Mouse (Mus musculus) 416B (cell line): ENCODE data around the gene Hsd17b14.

Experiments used
- DNase-seq: peaks from one replicate; pipeline ENCODE4 v3.0.0; 2011; ENCODE audit warnings: low read depth

Hsd17b14 gene

DNA sequence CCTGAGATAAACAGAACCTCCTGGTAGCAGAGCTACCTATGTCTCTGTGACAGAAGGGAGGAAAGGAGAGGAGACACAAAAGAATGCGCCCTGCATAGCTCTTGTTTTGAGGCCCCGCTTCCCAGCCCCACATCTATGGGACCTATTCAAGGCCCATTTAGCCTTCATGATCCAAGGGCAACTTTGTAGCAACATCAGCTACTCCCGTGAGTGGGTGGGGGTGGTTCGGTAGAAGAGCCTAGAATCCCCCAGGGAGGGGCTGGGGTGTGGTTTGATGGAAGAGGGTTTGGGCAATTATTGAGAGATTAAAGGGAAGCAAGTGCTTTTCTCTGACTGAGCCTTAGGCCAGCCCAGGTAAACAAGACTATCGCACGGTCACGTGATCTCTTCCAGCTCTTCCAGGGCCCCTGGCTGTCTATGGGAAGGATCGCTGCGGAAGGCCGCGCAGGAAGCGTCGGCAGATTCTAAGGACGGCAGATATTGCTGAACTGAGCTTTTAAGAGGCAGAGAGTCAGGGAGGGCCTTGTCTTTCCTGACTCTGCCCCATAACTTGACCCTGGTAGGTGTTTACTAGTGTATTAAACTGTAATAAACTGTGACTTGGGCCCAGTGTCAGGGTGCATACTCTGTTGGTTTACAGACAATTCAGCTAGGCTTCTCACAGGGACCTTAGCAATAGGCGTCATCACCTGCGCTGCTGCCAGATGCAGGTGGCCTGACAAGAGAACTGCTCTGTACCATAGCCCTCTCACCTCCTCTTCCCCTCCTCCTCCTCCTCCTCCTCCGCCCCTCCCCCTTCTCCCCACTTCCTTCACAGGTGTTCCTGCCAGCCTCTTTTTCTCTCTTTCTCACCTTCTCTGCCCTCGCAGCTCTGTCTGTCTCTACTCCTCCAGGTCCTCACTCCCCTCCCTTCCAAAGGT is 44.5 kb downstream of the Hsd17b14 start:
- DNase-seq, result no peak

DNA sequence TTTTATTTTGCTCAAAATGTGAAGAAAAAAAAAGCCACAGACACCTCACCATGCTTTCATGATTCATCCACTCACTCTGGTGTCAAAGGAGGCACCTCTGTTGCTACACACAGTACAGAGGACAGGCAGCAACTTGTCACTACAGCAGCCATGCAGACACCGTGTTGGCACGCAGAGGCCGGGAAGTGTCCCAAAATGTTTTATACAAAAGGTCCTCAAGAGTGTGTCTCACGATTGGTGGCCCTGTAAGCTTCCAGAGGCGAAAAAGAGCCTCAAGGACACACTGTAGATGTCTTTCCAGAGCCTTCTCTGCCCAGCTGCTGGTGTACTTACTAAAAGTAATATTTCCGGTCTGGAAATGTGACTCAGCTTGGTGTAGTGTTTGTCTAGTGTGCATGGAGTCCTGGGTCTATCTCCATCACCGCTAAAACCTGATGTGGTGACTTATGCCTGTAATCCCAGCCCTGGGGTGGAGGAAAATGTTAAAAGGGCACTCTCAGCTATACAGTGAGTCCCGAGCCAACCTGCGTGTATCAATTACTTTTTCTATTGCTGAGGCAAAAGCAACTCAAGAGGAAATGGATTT is 51.1 kb downstream of the Hsd17b14 start:
- DNase-seq, result peak; percentile 91

DNA sequence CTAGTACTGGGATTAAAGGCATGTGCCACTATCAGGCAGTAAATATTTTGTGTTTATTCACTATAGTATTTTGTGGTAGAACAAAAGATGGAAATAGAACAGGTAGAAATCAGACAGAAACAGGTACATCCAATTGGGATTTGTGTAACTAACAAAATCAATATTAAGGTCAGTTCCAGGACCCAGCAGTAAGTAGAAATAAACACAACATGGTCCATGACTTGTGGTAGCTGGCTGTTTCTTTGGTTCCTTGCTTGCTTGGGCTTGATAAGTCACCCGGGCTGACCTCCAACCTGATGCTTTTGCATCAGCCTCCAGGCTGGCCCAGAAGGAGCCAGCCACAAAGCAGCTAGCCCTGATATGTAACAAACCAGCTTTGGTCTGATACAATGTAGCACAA is 54.8 kb downstream of the Hsd17b14 start:
- DNase-seq, result no peak

DNA sequence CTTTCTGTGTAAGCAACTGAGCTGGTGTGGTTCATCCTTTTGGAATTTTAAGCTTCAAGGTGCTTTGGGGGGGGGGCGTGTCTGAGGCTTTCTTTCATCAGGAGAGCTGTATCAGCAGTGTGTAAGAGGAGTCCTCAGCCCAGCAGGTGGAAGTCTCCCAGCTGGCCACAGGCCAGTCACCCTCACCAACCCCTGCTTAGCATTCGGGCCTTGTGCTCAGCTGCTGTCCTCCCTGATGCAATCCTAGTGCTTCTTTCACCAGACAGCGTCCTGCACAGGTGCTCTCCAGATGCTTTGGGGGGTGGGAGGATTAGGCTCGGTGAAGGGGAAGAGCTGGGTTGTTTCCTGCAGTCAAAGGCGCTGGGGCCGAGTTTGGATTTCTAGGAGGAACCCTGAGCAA is 61.6 kb downstream of the Hsd17b14 start:
- no peak for DNase-seq

DNA sequence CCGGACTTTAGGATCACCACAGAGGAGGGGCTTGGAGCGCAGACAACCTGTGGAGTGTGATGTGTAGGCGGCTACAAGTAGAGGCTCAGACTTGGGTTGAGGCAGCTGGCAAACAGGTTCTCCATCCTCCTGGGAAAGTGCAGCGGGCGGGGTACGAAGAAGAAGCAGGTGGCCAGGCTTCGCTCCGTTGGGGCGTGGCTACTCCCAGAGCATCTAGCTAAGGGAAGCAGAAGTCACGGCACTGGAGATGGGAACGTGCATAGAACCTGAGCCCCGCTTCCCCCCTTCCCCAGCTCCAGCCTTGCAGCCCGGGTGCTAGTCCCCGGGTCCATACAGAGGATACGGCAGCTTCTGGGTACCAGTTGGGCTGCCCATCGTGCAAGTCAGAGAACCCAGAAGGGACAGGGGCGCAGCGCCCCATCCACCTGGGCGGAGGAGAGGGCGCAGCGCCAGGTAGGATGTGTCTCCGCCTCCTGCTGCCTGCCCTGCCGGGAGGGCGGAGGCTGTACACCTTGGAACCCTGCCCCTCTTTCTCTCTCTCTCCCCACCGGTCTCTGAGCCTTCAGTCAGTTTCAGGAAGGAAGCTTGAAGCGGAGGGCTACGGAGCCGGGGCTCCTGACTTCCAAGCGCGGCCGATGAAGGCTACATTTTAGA is 62.5 kb downstream of the Hsd17b14 start, which contains the start of gene Fut1:
Gene Fut1, plus strand, starts transcription at position 248 of the 654 bp plus-strand sequence.
- DNase-seq, result no peak
